In the genomic region with DNA sequence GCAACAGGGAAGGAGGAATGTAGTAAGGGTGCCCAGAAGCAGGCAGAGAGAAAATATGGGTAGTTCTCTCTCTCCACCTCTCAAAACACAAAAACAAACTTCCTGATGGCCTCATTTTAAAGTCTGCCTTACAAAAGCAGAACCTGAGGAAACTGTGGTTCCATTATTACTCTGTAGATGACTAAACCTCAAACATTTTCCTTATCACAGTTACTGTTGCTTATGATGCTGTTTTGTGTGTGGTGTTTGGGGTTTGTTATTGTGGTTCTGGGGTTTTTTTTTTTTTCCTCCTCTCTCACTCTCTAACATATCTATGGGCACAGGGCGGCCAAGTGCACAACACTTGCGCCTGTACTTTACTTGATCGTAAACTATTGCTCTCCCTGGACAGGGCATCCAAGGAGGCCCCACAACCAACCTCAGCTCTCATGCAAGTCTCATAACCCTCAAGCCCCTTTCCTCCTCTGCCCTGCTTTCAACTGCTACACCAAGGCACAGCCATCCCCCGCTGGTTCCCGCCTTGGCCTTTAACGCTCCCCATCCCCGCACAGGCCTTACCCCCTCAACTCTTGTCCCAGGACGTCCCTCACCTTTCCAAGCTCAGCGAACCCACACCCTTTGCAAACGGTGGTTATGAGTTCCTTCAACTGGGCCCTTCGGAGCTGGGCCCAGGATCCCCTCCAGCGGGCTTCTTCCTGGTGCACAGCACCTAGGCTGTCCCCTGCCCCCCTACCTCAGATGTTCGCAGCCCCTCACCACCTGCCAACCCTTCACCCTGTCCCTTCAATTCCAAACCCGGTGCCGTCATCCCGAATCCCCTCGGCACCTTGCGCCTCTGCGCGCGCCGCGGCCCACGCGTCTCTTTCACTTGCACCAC, we compare ENCODE assay signal across 8 mouse cellular contexts. TPM values are rescaled to one million over a fixed set of nuclear protein-coding genes. Genes with fewer than 3 reads are reported as not detected.
DNase-seq lines count a peak whose midpoint lies in the region; ATAC-seq lines count a peak whose summit lies in the region.

No protein-coding gene starts in this region.

- no peak for DNase-seq in kidney, postnatal 10 days
- DNase-seq in NIH3T3 (ENCODE audit: low read depth), result peak; percentile 23
- no peak for DNase-seq in liver, embryonic 13.5 days
- no peak for DNase-seq in left cerebral cortex, adult 9 months (ENCODE audit: low spot score in 2 of 2)
- no peak for DNase-seq in spleen, adult 18-20 months

- WGBS in kidney, embryonic 14.5 days, result under 1% methylated on average over 25 of the region's 25 CpGs
- WGBS in forebrain, embryonic 16.5 days, result under 1% methylated on average over 25 of the region's 25 CpGs
- under 1% methylated on average over 25 of the region's 25 CpGs for WGBS in liver, embryonic 13.5 days (ENCODE audit: insufficient replicate concordance)

- H3K36me3 ChIP-seq in kidney, embryonic 14.5 days (ENCODE audit: control insufficient read depth, insufficient read depth, low read length), result peaks cover 4% of the 10 kb centered on the region; the same call in 1 of the 2 replicates
- H3K36me3 ChIP-seq in forebrain, embryonic 16.5 days (ENCODE audit: control insufficient read depth, insufficient read depth), result no peaks in the 10 kb centered on the region
- no peaks in the 10 kb centered on the region for H3K36me3 ChIP-seq in liver, embryonic 13.5 days

- H3K4me2 ChIP-seq in kidney, embryonic 14.5 days (replicated peaks; ENCODE audit: low read depth, low read length), result peak overlapping the region; percentile 73
- peak overlapping the region; percentile 78 for H3K4me2 ChIP-seq in forebrain, embryonic 16.5 days (ENCODE audit: low read length)
- peak overlapping the region; percentile 90 for H3K4me2 ChIP-seq in liver, embryonic 13.5 days

- peaks cover 9% of the 10 kb centered on the region; the same call in 1 of the 2 replicates for H3K4me1 ChIP-seq in kidney, embryonic 14.5 days (ENCODE audit: control insufficient read depth, insufficient read depth, low read length)
- peaks cover 7% of the 10 kb centered on the region for H3K4me1 ChIP-seq in forebrain, embryonic 16.5 days (replicated peaks; ENCODE audit: control insufficient read depth, insufficient read depth, low read length)
- peaks cover 31% of the 10 kb centered on the region for H3K4me1 ChIP-seq in liver, embryonic 13.5 days (replicated peaks)

- H3K4me3 ChIP-seq in kidney, embryonic 14.5 days (ENCODE audit: low read length), result peak overlapping the region; percentile 76
- H3K4me3 ChIP-seq in forebrain, embryonic 16.5 days (replicated peaks; ENCODE audit: low read length), result peak overlapping the region; percentile 72
- H3K4me3 ChIP-seq in liver, embryonic 13.5 days (replicated peaks), result peak overlapping the region; percentile 89

- ATAC-seq in kidney, embryonic 14.5 days (ENCODE audit: low FRiP score, low TSS enrichment), result peak; percentile 62
- ATAC-seq in forebrain, embryonic 16.5 days, result no peak; the same call in 1 of the 2 replicates
- ATAC-seq in liver, embryonic 13.5 days (ENCODE audit: low read depth), result peak; percentile 0; the same call in 1 of the 2 replicates
- ATAC-seq in neutrophil, adult 5-6 weeks (ENCODE audit: extremely low read depth, insufficient number of reproducible peaks, low FRiP score, poor library complexity, severe bottlenecking), result peak; percentile 34; the same call in 1 of the 2 replicates

- no peaks in the 10 kb centered on the region for H3K9me3 ChIP-seq in kidney, embryonic 14.5 days (ENCODE audit: control insufficient read depth, low read length)
- no peaks in the 10 kb centered on the region for H3K9me3 ChIP-seq in forebrain, embryonic 16.5 days (ENCODE audit: control insufficient read depth, low read length)
- no peaks in the 10 kb centered on the region for H3K9me3 ChIP-seq in liver, embryonic 13.5 days (replicated peaks)

- no peaks in the 10 kb centered on the region for H3K27me3 ChIP-seq in kidney, embryonic 14.5 days (ENCODE audit: control insufficient read depth, insufficient read depth, low read length)
- H3K27me3 ChIP-seq in forebrain, embryonic 16.5 days (replicated peaks; ENCODE audit: control insufficient read depth, insufficient read depth, low read length), result no peaks in the 10 kb centered on the region
- no peaks in the 10 kb centered on the region for H3K27me3 ChIP-seq in liver, embryonic 13.5 days

- H3K9ac ChIP-seq in kidney, embryonic 14.5 days (ENCODE audit: low read depth, low read length), result peak overlapping the region; percentile 79
- H3K9ac ChIP-seq in forebrain, embryonic 16.5 days (replicated peaks; ENCODE audit: low read depth, low read length), result peak overlapping the region; percentile 85
- peak overlapping the region; percentile 88 for H3K9ac ChIP-seq in liver, embryonic 13.5 days

- peak overlapping the region; percentile 66; the same call in 1 of the 2 replicates for H3K27ac ChIP-seq in kidney, embryonic 14.5 days (ENCODE audit: low read depth, low read length)
- H3K27ac ChIP-seq in forebrain, embryonic 16.5 days (ENCODE audit: low read length), result peak overlapping the region; percentile 63; the same call in 1 of the 2 replicates
- peak overlapping the region; percentile 81 for H3K27ac ChIP-seq in liver, embryonic 13.5 days

RNA-seq across cellular contexts. Expression of gene Fam160a2, which starts 0.6 kb away (rescaled TPM):
- polyA plus RNA-seq in kidney, embryonic 14.5 days (2014; fragmentation: Nextera tagmentation; extraction: Ambion mirVana), result 30.9 and 43.6 TPM in 2 replicates
- polyA plus RNA-seq in forebrain, embryonic 16.5 days (2015; fragmentation: Nextera tagmentation; extraction: Ambion mirVana), result 50.1 and 53.6 TPM in 2 replicates
- 11.6 and 12.7 TPM in 2 replicates for polyA plus RNA-seq in liver, embryonic 13.5 days (2015; fragmentation: Nextera tagmentation; extraction: Ambion mirVana)
- total RNA-seq in neutrophil, adult 5-6 weeks (2017), result 57.8 and 59.1 TPM in 2 replicates

RNA-seq across cellular contexts. Expression of gene Cnga4, which starts 5.1 kb away (rescaled TPM):
- polyA plus RNA-seq in kidney, embryonic 14.5 days (2014; fragmentation: Nextera tagmentation; extraction: Ambion mirVana), result not detected in 2 replicates
- 0.19 TPM in 1 of 2 replicates, not detected in the other for polyA plus RNA-seq in forebrain, embryonic 16.5 days (2015; fragmentation: Nextera tagmentation; extraction: Ambion mirVana)
- not detected in 2 replicates for polyA plus RNA-seq in liver, embryonic 13.5 days (2015; fragmentation: Nextera tagmentation; extraction: Ambion mirVana)
- not detected in 2 replicates for total RNA-seq in neutrophil, adult 5-6 weeks (2017)

RNA-seq across cellular contexts. Expression of gene Gm5901, which starts 24.5 kb away (rescaled TPM):
- polyA plus RNA-seq in kidney, embryonic 14.5 days (2014; fragmentation: Nextera tagmentation; extraction: Ambion mirVana), result not detected in 2 replicates
- polyA plus RNA-seq in forebrain, embryonic 16.5 days (2015; fragmentation: Nextera tagmentation; extraction: Ambion mirVana), result not detected in 2 replicates
- not detected in 2 replicates for polyA plus RNA-seq in liver, embryonic 13.5 days (2015; fragmentation: Nextera tagmentation; extraction: Ambion mirVana)
- total RNA-seq in neutrophil, adult 5-6 weeks (2017), result 1.2 TPM in 1 of 2 replicates, not detected in the other

RNA-seq across cellular contexts. Expression of gene Cckbr, which starts 26.2 kb away (rescaled TPM):
- polyA plus RNA-seq in kidney, embryonic 14.5 days (2014; fragmentation: Nextera tagmentation; extraction: Ambion mirVana), result 0.56 and 0.58 TPM in 2 replicates
- polyA plus RNA-seq in forebrain, embryonic 16.5 days (2015; fragmentation: Nextera tagmentation; extraction: Ambion mirVana), result 1.2 and 2.6 TPM in 2 replicates
- polyA plus RNA-seq in liver, embryonic 13.5 days (2015; fragmentation: Nextera tagmentation; extraction: Ambion mirVana), result not detected in 2 replicates
- not detected in 2 replicates for total RNA-seq in neutrophil, adult 5-6 weeks (2017)

RNA-seq across cellular contexts. Expression of gene Olfr692, which starts 31.3 kb away (rescaled TPM):
- polyA plus RNA-seq in kidney, embryonic 14.5 days (2014; fragmentation: Nextera tagmentation; extraction: Ambion mirVana), result not detected in 2 replicates
- not detected in 2 replicates for polyA plus RNA-seq in forebrain, embryonic 16.5 days (2015; fragmentation: Nextera tagmentation; extraction: Ambion mirVana)
- not detected in 2 replicates for polyA plus RNA-seq in liver, embryonic 13.5 days (2015; fragmentation: Nextera tagmentation; extraction: Ambion mirVana)
- total RNA-seq in neutrophil, adult 5-6 weeks (2017), result not detected in 2 replicates
